Mouse (Mus musculus) Patski (cell line): ENCODE data around the gene Ffar3. TPM values are rescaled to one million over a fixed set of nuclear protein-coding genes. Genes with fewer than 3 reads are reported as not detected.

Experiments
- ATAC-seq: fragments of 100-300 bp; one replicate; pipeline ENCODE4 v1.8.0; 2021
- CTCF ChIA-PET: fragments of 350-600 bp; sonication (Branson Sonifier 250); formaldehyde crosslinking; loops from one replicate; lab custom pipeline; 2022; ENCODE audit warnings: inconsistent platforms; lab: Charles Lee
- POLR2A ChIA-PET: fragments of 350-600 bp; sonication (Branson Sonifier 250); formaldehyde crosslinking; loops from one replicate; lab custom pipeline; 2022; ENCODE audit warnings: antibody characterized with exemption, inconsistent platforms; lab: Charles Lee
- DNase-seq: peaks from one replicate; pipeline ENCODE4 v3.0.0-alpha.2; 2011; ENCODE audit warnings: low read depth, low spot score
- H3K27me3 ChIP-seq: fragments of 371-371 bp; one replicate; pipeline ENCODE4 v1.5.1; 2021
- CTCF ChIP-seq: fragments of 100-300 bp; IDR thresholded peaks from one replicate; pipeline ENCODE4 v1.5.1; 2021
- in situ Hi-C: fragments of 300-500 bp; cut with MboI; formaldehyde crosslinking; loops from 3 replicates; pipeline ENCODE4 v1.11.1; 2018; ENCODE audit warnings: low pct_unique_long_range_greater_than_20kb, mixed read lengths
- polyA plus RNA-seq: library from polyadenylated mRNA; unstranded; gene quantifications from one replicate; pipeline ENCODE4 v1.2.3, GENCODE M21; 2021

Gene Ffar3
- polyA plus RNA-seq, 1 experiment from 2014 or later = not detected

DNA sequence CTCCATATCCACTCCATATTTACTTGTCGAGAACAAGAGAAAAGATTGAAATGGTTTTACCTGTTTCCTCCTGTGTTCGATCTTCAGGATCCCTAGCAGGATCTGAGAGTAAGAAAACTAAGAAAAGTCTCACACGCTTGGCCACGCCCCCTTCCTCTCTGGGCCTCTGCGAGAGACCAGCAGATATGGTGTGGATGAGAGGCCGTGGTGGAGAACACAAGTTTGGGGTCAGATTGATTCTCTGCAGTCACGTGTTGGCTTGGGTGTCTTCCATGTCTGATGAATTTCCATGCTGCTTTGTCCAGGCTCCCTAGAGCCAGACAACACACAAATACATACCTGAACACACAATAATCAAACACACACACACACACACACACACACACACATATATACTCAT lies 24.2 kb upstream of the Ffar3 start, which contains the start of gene Cd22:
Cd22 (minus strand) TSS at position 167 of the 400 bp plus-strand sequence.
- DNase-seq (no peak), ATAC-seq (no peak)
- no peak for TF ChIP-seq CTCF
- in situ Hi-C loops = loop anchor here (10.0 kb wide), 1 partner anchor 215 kb away; no protein-coding TSS in a partner anchor
- ChIA-PET POLR2A (no interaction called here), CTCF (no interaction called here)
- H3K27me3 ChIP-seq = peaks cover 18% of the 10 kb centered on the region

- H3K27me3 ChIP-seq = peaks cover 27% of the 10 kb centered on the region
- ChIA-PET CTCF (no interaction called here), POLR2A (no interaction called here)
- no peak for TF ChIP-seq CTCF
- in situ Hi-C loops = no loop called here
- ATAC-seq (no peak), DNase-seq (no peak)
Observed at GRCm38 (mm10) chr7:30878950-30879349, 23.0 kb upstream of the Ffar3 start.

DNA sequence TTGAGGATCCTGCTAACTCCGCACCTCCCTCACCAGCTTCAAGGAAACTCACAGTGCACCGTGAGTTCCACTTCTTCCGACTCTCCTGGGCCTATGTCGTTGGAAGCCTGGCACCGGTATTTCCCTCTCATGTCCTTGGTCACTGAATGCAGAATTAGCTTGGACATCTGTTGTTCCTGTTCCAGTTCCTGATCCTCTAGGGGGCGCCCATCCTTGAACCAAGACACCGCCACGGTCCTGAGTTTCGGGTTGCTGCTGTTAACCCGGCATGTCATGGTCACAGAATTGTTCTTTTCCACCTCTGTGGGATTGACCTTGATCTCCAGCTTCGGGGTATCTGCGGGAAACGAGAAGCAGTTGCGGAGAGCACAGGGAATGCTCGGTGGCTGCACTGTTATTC lies 17.1 kb upstream of the Ffar3 start:
- ATAC-seq = peak; percentile 67
- peaks cover 19% of the 10 kb centered on the region for H3K27me3 ChIP-seq
- no peak for DNase-seq
- ChIA-PET CTCF (interaction anchor here (0.8 to 3.2 kb wide), 5 partner anchors 10 to 101 kb away, joined by 3 to 12 read pairs (median 5); partner anchors contain the start of genes Fam187b, Ffar1 and Lsr), POLR2A (interaction anchor here (0.6 kb wide), 1 partner anchor 143 kb away, joined by 4 read pairs; no protein-coding TSS in a partner anchor)
- in situ Hi-C loops = no loop called here
- TF ChIP-seq CTCF = peak; percentile 82

- ChIA-PET CTCF (interaction anchor here (2.4 kb wide), 1 partner anchor 10 kb away, joined by 9 read pairs; no protein-coding TSS in a partner anchor), POLR2A (no interaction called here)
- no peak for TF ChIP-seq CTCF
- DNase-seq (no peak), ATAC-seq (no peak)
- peaks cover 51% of the 10 kb centered on the region for H3K27me3 ChIP-seq
- in situ Hi-C loops = no loop called here
Observed at GRCm38 (mm10) chr7:30863386-30863785, 7.4 kb upstream of the Ffar3 start.

- POLR2A ChIA-PET = no interaction called here
- no peak for ATAC-seq
- peaks cover 51% of the 10 kb centered on the region for H3K27me3 ChIP-seq
- CTCF ChIA-PET = interaction anchor here (2.4 kb wide), 1 partner anchor 12 kb away, joined by 9 read pairs; no protein-coding TSS in a partner anchor
- TF ChIP-seq CTCF = no peak
- DNase-seq = no peak
- in situ Hi-C loops = no loop called here
Observed at GRCm38 (mm10) chr7:30861464-30861863, 5.5 kb upstream of the Ffar3 start, which contains the start of gene Ffar1. Gene Ffar1 (minus strand): TSS chr7:30861564.

GRCm38 (mm10) chr7:30859635-30860402 lies 3.8 kb upstream of the Ffar3 start:
- in situ Hi-C loops = loop anchor here (10.0 kb wide), 1 partner anchor 185 kb away; the partner anchor contains the start of gene Pmis2
- no peak for DNase-seq
- no peak for TF ChIP-seq CTCF
- ChIA-PET POLR2A (no interaction called here), CTCF (interaction anchor here (1.8 kb wide), 1 partner anchor 13 kb away, joined by 12 read pairs; no protein-coding TSS in a partner anchor)
- peaks cover 57% of the 10 kb centered on the region for H3K27me3 ChIP-seq
- no peak for ATAC-seq

- H3K27me3 ChIP-seq = peaks cover 56% of the 10 kb centered on the region
- ATAC-seq = no peak
- in situ Hi-C loops = loop anchor here (10.0 kb wide), 1 partner anchor 184 kb away; the partner anchor contains the start of gene Pmis2
Observed at GRCm38 (mm10) chr7:30859290-30859634, 3.3 kb upstream of the Ffar3 start.

GRCm38 (mm10) chr7:30857746-30858145 lies 1.8 kb upstream of the Ffar3 start:
- in situ Hi-C loops = loop anchor here (10.0 kb wide), 1 partner anchor 183 kb away; the partner anchor contains the start of gene Pmis2
- DNase-seq = no peak
- ChIA-PET CTCF (no interaction called here), POLR2A (no interaction called here)
- ATAC-seq = no peak
- H3K27me3 ChIP-seq = peaks cover 57% of the 10 kb centered on the region
- TF ChIP-seq CTCF = no peak

More at GRCm38 (mm10) chr7:30859290-30859634, 3.3 kb upstream of the Ffar3 start:
- peak; percentile 80 for TF ChIP-seq CTCF
- ChIA-PET CTCF (interaction anchor here (1.8 kb wide), 1 partner anchor 14 kb away, joined by 12 read pairs; no protein-coding TSS in a partner anchor), POLR2A (no interaction called here)
- peak; percentile 10 for DNase-seq

GRCm38 (mm10) chr7:30851421-30851820 lies 4.6 kb downstream of the Ffar3 start:
- ChIA-PET POLR2A (no interaction called here), CTCF (no interaction called here)
- in situ Hi-C loops = loop anchor here (10.0 kb wide), 1 partner anchor 177 kb away; the partner anchor contains the start of gene Pmis2
- DNase-seq = no peak
- TF ChIP-seq CTCF = no peak
- H3K27me3 ChIP-seq = peaks cover 58% of the 10 kb centered on the region
- no peak for ATAC-seq

DNA sequence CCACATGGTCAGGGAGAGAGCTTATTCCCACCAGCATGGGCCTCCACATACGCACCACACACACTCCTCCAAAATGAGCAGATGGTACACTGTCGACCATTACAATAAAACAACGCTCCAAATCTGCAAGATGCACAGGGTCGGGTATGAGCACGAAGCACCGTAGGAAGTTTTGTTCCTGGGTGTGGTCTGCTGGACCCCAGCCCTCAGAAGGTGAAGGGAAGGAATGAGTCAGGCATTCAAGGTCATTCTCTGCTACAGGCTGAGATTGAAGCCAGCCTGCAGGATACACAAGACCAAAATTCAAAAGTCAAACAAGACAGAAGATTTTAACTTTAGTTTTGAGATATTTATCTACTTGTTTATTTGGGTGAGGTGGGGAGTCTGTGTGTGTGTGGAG lies 8.0 kb downstream of the Ffar3 start:
- ATAC-seq = no peak
- no peak for DNase-seq
- H3K27me3 ChIP-seq = peaks cover 27% of the 10 kb centered on the region
- TF ChIP-seq CTCF = no peak
- in situ Hi-C loops = no loop called here
- ChIA-PET POLR2A (no interaction called here), CTCF (no interaction called here)

DNA sequence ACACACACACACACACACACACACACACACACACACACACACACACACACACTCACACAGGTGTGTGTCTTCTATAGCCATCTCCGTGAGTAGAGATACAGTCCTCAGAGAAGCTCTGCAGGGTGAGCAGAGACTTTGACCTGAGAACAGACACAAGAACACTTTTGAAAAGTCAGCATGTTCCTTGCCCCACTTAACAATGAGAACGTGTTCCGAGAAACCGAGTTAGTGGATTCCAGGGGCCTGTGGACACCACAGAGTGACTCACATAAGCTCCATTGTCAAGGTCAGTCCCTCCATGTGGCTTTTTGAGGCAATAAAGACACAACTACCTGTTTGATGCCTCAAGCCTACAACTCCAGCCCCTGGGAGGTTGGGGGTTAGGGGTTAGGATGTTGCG lies 8.6 kb downstream of the Ffar3 start:
- ChIA-PET CTCF (no interaction called here), POLR2A (no interaction called here)
- no peak for DNase-seq
- in situ Hi-C loops = no loop called here
- no peak for ATAC-seq
- no peak for TF ChIP-seq CTCF
- peaks cover 27% of the 10 kb centered on the region for H3K27me3 ChIP-seq
